ENCODE assay signal across 20 mouse cellular contexts in the genomic region with DNA sequence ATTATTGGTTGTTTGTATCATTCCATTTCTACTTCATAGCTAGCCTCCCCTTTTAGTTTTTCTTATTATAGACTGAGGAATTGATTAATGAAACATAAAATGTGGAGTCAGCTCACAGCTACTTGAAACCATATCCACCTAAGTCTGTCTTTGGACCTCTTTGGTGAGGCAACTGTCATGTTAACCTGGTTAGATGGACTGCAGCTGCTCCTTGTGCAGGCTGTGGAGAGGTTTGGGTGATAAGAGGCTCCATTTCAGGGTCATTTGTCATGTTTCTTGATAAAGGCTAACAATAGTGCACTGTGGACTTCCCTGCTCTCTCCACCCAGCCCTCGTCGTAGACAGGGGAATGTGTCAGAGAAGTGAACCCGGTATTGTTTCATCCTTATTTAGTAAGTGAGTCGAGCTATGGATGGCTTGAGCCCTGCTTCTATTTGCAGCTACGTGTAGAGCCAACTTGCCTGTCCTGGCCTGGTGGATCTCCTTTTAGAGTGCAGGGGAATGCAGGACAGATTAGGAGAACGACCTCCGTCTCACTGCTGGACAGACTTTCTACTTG.
DNase-seq lines count a peak whose midpoint lies in the region; ATAC-seq lines count a peak whose summit lies in the region.
"Had no signal": no experiment of that assay in that cellular context is flagged by ENCODE, and none has a peak within 500 bp of the region (broad histone marks: within the 10 kb centered on the region; RNA-seq: fewer than 3 reads in every experiment).

No protein-coding gene starts in this region.

- no peaks in the 10 kb centered on the region for H3K9me3 ChIP-seq in neural tube, embryonic 11.5 days (ENCODE audit: control insufficient read depth, low read length)
- no peaks in the 10 kb centered on the region for H3K9me3 ChIP-seq in neural tube, embryonic 15.5 days (replicated peaks)
- no peaks in the 10 kb centered on the region for H3K9me3 ChIP-seq in heart, embryonic 11.5 days (replicated peaks; ENCODE audit: control insufficient read depth, low read length)
- H3K9me3 ChIP-seq: embryonic facial prominence, embryonic 15.5 days; forebrain, embryonic 10.5 days; hindbrain, embryonic 15.5 days; limb, embryonic 15.5 days; neural tube, embryonic 12.5 days had no signal

- H3K27me3 ChIP-seq in neural tube, embryonic 11.5 days (ENCODE audit: control insufficient read depth, insufficient read depth, low read length): no peaks in the 10 kb centered on the region
- H3K27me3 ChIP-seq in neural tube, embryonic 15.5 days (replicated peaks): no peaks in the 10 kb centered on the region
- no peaks in the 10 kb centered on the region for H3K27me3 ChIP-seq in heart, embryonic 11.5 days (ENCODE audit: control insufficient read depth, insufficient read depth, low read length)
- H3K27me3 ChIP-seq: embryonic facial prominence, embryonic 15.5 days; hindbrain, embryonic 15.5 days; limb, embryonic 15.5 days; neural tube, embryonic 12.5 days had no signal

- no peak overlapping the region for H3K4me2 ChIP-seq in neural tube, embryonic 11.5 days (ENCODE audit: low read depth)
- no peak overlapping the region for H3K4me2 ChIP-seq in neural tube, embryonic 15.5 days
- H3K4me2 ChIP-seq in heart, embryonic 11.5 days: no peak overlapping the region
- H3K4me2 ChIP-seq: embryonic facial prominence, embryonic 15.5 days; hindbrain, embryonic 15.5 days; limb, embryonic 15.5 days; neural tube, embryonic 12.5 days had no signal

- no peak overlapping the region for H3K9ac ChIP-seq in neural tube, embryonic 11.5 days (ENCODE audit: low read length)
- H3K9ac ChIP-seq in neural tube, embryonic 15.5 days (replicated peaks): no peak overlapping the region
- no peak overlapping the region for H3K9ac ChIP-seq in heart, embryonic 11.5 days (ENCODE audit: low read depth, low read length)
- H3K9ac ChIP-seq: embryonic facial prominence, embryonic 15.5 days; hindbrain, embryonic 15.5 days; limb, embryonic 15.5 days; liver, postnatal 0 days; neural tube, embryonic 12.5 days had no signal

- ATAC-seq in neural tube, embryonic 11.5 days (ENCODE audit: insufficient read depth, low FRiP score, low TSS enrichment): no peak
- no peak for ATAC-seq in neural tube, embryonic 15.5 days (ENCODE audit: low FRiP score)
- peak; percentile 83 for ATAC-seq in heart, embryonic 11.5 days (replicated peaks; ENCODE audit: insufficient number of reproducible peaks, low FRiP score, low TSS enrichment)
- no peak for ATAC-seq in CD4-positive, CD25-positive, alpha-beta regulatory T cell, adult 4 months
- ATAC-seq: liver, postnatal 0 days; midbrain, embryonic 16.5 days had no signal

- WGBS in neural tube, embryonic 11.5 days: 62% methylated on average over 7 of the region's 7 CpGs
- WGBS in neural tube, embryonic 15.5 days: 66% methylated on average over 7 of the region's 7 CpGs
- 8% methylated on average over 7 of the region's 7 CpGs for WGBS in heart, embryonic 11.5 days (ENCODE audit: insufficient replicate concordance)

- no peak overlapping the region for H3K27ac ChIP-seq in neural tube, embryonic 11.5 days (ENCODE audit: low read depth, low read length)
- H3K27ac ChIP-seq in neural tube, embryonic 15.5 days (replicated peaks): no peak overlapping the region
- H3K27ac ChIP-seq in heart, embryonic 11.5 days (ENCODE audit: low read depth, low read length): peak overlapping the region; percentile 94
- H3K27ac ChIP-seq: embryonic facial prominence, embryonic 15.5 days; forebrain, embryonic 10.5 days; hindbrain, embryonic 15.5 days; limb, embryonic 15.5 days; neural tube, embryonic 12.5 days had no signal

- intact Hi-C loops in heart, postnatal 10 days (cut with DNase I): loop anchor here (2.0 kb wide), 1 partner anchor 59 kb away; no protein-coding TSS in a partner anchor

- H3K4me1 ChIP-seq in neural tube, embryonic 11.5 days (ENCODE audit: control insufficient read depth, insufficient read depth, low read length): peaks cover 13% of the 10 kb centered on the region; the same call in 1 of the 2 replicates
- peaks cover 15% of the 10 kb centered on the region for H3K4me1 ChIP-seq in neural tube, embryonic 15.5 days
- peaks cover 40% of the 10 kb centered on the region for H3K4me1 ChIP-seq in heart, embryonic 11.5 days (ENCODE audit: control insufficient read depth, insufficient read depth, low read length)

- DNase-seq in neural tube, embryonic 11.5 days (ENCODE audit: low spot score): peak; percentile 9
- DNase-seq in heart, postnatal 10 days: peak; percentile 72 to 84
- no peak for DNase-seq in kidney, adult 18-20 months
- DNase-seq in spleen, postnatal 4 days (ENCODE audit: low spot score in 2 of 2): no peak
- DNase-seq: embryo, embryonic 11 days; gastrocnemius, postnatal 36 days; kidney, adult 8-10 months; kidney, postnatal 36 days; liver, postnatal 0 days; lung, postnatal 14 days; spleen, adult 18-20 months had no signal

- no peaks in the 10 kb centered on the region for H3K36me3 ChIP-seq in neural tube, embryonic 11.5 days (ENCODE audit: control insufficient read depth, insufficient read depth, low read length)
- H3K36me3 ChIP-seq in neural tube, embryonic 15.5 days: no peaks in the 10 kb centered on the region
- no peaks in the 10 kb centered on the region for H3K36me3 ChIP-seq in heart, embryonic 11.5 days (ENCODE audit: control insufficient read depth, insufficient read depth, low read length)
- H3K36me3 ChIP-seq: embryonic facial prominence, embryonic 15.5 days; forebrain, embryonic 10.5 days; hindbrain, embryonic 15.5 days; limb, embryonic 15.5 days; neural tube, embryonic 12.5 days had no signal

- H3K4me3 ChIP-seq in neural tube, embryonic 11.5 days (ENCODE audit: low read depth, low read length): no peak overlapping the region
- H3K4me3 ChIP-seq in neural tube, embryonic 15.5 days (replicated peaks): no peak overlapping the region
- no peak overlapping the region for H3K4me3 ChIP-seq in heart, embryonic 11.5 days (ENCODE audit: low read depth, low read length)
- H3K4me3 ChIP-seq: embryonic facial prominence, embryonic 15.5 days; forebrain, embryonic 10.5 days; hindbrain, embryonic 15.5 days; limb, embryonic 15.5 days; neural tube, embryonic 12.5 days had no signal

Comparison
In these comparisons a context has a peak if more than half of its experiments do, and no peak if none do; other contexts are left out.
1. DNase-seq: peak in neural tube, embryonic 11.5 days (single experiment) and heart, postnatal 10 days (2 of 2); none in kidney, adult 18-20 months (single experiment) and spleen, postnatal 4 days (0 of 2).